Mouse (Mus musculus): ENCODE results near the gene Phldb3. TPM values are rescaled to one million over a fixed set of nuclear protein-coding genes. Genes with fewer than 3 reads are reported as not detected.
A peak's percentile ranks its signal among the peaks of the same experiment; 100 is the strongest.

The Phldb3 gene
- polyA plus RNA-seq, 1 experiment from 2014 or later = 0.15 TPM

DNA sequence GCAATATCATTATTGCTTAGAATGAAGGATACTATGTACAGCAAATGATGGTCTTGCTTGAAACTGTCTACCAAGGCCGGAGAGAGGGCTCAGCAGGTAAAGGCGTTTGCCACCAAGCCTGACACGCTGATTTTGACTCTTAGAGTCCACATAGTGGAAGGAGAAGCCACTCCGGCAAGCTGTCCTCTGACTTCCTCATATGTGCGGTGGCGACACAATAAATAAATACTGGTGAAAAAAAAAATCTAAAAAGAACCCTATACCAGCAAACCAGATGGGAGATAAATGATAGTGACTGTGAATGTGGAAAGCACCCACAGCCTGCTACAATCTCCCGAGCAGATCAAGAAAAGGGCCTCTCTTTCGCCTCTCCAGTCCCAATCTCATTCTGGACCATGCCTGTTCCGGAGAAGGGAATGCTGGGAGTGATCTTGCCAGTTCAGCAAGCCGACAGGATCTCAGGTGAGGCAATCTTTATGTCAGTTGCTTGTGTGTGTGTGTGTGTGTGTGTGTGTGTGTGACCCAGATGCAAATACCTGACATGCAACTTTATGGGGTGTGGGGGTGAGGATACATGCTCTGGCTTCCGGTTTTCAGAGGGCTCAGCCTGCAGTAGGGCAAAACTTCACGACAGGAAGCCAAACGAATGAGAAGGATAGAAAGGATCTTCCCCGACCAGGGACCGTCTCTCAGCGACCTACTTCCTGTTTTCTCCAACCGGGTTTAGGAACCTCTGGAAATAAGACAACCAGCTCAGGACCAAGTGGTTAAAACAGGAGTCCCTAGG, 50.7 kb downstream of the Phldb3 start:
- WGBS = 60% methylated on average over 17 of the region's 17 CpGs
- Histone ChIP-seq H3K4me2 (ENCODE audit: low read depth, low read length) (no peak overlapping the region), H3K9me3 (ENCODE audit: control insufficient read depth, low read length) (peaks cover 2% of the 10 kb centered on the region; the same call in 1 of the 2 replicates), H3K36me3 (ENCODE audit: control insufficient read depth, insufficient read depth, low read length) (no peaks in the 10 kb centered on the region), H3K27ac (ENCODE audit: low read length) (no peak overlapping the region), H3K9ac (ENCODE audit: low read length) (no peak overlapping the region), H3K27me3 (ENCODE audit: control insufficient read depth, insufficient read depth, low read depth, low read length) (no peaks in the 10 kb centered on the region), H3K4me3 (ENCODE audit: low read length) (no peak overlapping the region), H3K4me1 (replicated peaks; ENCODE audit: control insufficient read depth, insufficient read depth, low read length) (no peaks in the 10 kb centered on the region)
- no peak for ATAC-seq (ENCODE audit: low read depth)

DNA sequence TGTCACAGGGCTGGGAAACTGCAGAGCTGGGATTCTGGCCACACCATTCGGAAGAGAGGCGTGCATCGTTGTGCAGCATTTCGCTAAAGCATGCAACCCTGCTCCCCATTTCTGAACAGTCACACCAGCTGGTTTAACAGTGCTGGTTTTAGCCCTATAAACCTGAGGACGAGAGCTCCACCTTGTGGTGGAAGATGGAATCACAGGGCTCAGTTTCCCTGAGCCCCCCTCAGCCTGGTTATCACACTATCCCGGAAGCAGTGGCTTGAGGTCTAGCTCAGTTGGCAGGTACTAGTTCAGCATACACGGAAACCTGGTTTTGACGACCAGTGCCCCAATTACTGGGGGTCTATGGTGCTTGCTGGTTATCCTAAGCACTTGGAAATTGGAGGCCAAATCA, 52.0 kb downstream of the Phldb3 start:
- 9% methylated on average over 8 of the region's 8 CpGs for WGBS
- H3K4me1 ChIP-seq (replicated peaks; ENCODE audit: control insufficient read depth, insufficient read depth, low read length) = no peaks in the 10 kb centered on the region
- H3K9ac ChIP-seq (ENCODE audit: low read length) = no peak overlapping the region
- peak; percentile 68 for ATAC-seq (ENCODE audit: low read depth)
- no peak overlapping the region for H3K27ac ChIP-seq (ENCODE audit: low read length)
- peaks cover 2% of the 10 kb centered on the region; the same call in 1 of the 2 replicates for H3K9me3 ChIP-seq (ENCODE audit: control insufficient read depth, low read length)
- no peak overlapping the region for H3K4me3 ChIP-seq (ENCODE audit: low read length)
- H3K27me3 ChIP-seq (ENCODE audit: control insufficient read depth, insufficient read depth, low read depth, low read length) = no peaks in the 10 kb centered on the region
- no peaks in the 10 kb centered on the region for H3K36me3 ChIP-seq (ENCODE audit: control insufficient read depth, insufficient read depth, low read length)
- no peak overlapping the region for H3K4me2 ChIP-seq (ENCODE audit: low read depth, low read length)

DNA sequence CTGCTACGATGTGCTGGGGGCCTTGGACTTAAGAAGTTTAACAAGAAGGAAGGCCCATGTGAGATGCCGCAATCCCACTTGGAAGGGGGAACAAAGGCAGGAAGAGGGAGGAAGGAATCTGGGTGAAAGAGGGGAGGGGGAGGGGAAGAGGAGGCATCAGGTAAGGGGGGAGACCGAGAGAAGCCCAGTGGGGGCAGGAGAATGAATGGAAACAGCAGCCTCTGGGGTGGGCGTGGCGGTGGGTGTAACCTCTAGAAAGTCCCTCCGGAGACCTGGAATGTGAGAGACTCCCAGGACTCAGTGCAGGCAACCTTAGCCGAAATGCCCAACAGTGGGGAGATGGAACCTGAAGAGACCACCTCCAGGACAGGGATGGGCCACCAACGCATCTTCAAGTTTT, 53.7 kb downstream of the Phldb3 start:
- H3K4me1 ChIP-seq (replicated peaks; ENCODE audit: control insufficient read depth, insufficient read depth, low read length) = no peaks in the 10 kb centered on the region
- no peaks in the 10 kb centered on the region for H3K36me3 ChIP-seq (ENCODE audit: control insufficient read depth, insufficient read depth, low read length)
- H3K27ac ChIP-seq (ENCODE audit: low read length) = no peak overlapping the region
- no peak overlapping the region for H3K4me2 ChIP-seq (ENCODE audit: low read depth, low read length)
- no peaks in the 10 kb centered on the region for H3K27me3 ChIP-seq (ENCODE audit: control insufficient read depth, insufficient read depth, low read depth, low read length)
- H3K9me3 ChIP-seq (ENCODE audit: control insufficient read depth, low read length) = no peaks in the 10 kb centered on the region
- no peak overlapping the region for H3K9ac ChIP-seq (ENCODE audit: low read length)
- no peak overlapping the region for H3K4me3 ChIP-seq (ENCODE audit: low read length)
- WGBS = 37% methylated on average over 8 of the region's 8 CpGs
- ATAC-seq (ENCODE audit: low read depth) = no peak

DNA sequence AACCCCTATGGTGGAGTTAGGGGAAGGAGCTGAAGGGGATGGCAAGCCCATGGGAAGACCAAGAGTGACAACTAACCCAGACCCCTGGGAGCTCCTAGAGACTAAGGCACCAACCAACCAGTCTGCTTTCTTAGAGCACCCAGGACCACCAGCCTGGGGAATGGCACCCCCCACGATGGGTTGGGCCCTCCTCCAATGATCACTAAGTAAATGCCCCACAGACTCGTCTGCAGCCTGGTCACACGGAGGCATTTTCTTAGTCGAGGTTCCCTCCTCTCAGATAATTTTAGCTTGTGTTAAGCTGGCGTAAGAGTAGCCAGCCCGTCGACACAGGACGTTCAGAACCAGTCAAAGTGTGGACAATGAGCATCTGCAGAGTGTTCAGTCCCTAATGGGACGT, 54.4 kb downstream of the Phldb3 start:
- H3K4me1 ChIP-seq (replicated peaks; ENCODE audit: control insufficient read depth, insufficient read depth, low read length) = no peaks in the 10 kb centered on the region
- H3K27ac ChIP-seq (ENCODE audit: low read length) = no peak overlapping the region
- H3K9me3 ChIP-seq (ENCODE audit: control insufficient read depth, low read length) = no peaks in the 10 kb centered on the region
- H3K9ac ChIP-seq (ENCODE audit: low read length) = no peak overlapping the region
- H3K4me3 ChIP-seq (ENCODE audit: low read length) = no peak overlapping the region
- no peak for ATAC-seq (ENCODE audit: low read depth)
- no peaks in the 10 kb centered on the region for H3K36me3 ChIP-seq (ENCODE audit: control insufficient read depth, insufficient read depth, low read length)
- no peaks in the 10 kb centered on the region for H3K27me3 ChIP-seq (ENCODE audit: control insufficient read depth, insufficient read depth, low read depth, low read length)
- 67% methylated on average over 9 of the region's 9 CpGs for WGBS
- no peak overlapping the region for H3K4me2 ChIP-seq (ENCODE audit: low read depth, low read length)

DNA sequence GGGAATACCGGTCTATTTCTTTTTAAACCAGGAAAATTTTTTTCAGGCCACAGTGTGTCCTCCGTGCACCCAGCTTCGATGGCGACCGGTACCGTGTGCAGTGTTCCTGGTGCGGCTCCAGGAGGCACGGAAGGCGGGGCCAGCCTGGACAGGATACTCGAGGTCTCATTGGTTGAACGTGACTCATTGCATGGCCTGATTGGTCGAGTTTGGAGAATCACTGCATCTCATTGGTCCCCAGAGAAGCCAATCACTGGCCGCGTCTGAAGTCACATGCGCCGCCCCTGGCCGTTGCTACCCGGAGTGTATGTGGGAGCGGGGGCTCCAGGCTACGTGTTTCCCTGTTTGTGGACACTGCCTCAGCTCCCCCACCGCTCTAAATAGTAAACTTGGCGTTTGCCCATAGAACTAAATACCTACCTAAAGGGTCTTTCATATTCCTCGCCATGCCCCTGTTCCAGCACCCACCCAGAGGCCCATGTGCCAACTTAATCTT, 61.4 kb downstream of the Phldb3 start:
- Histone ChIP-seq H3K4me1 (replicated peaks; ENCODE audit: control insufficient read depth, insufficient read depth, low read length) (no peaks in the 10 kb centered on the region), H3K4me2 (ENCODE audit: low read depth, low read length) (no peak overlapping the region), H3K36me3 (ENCODE audit: control insufficient read depth, insufficient read depth, low read length) (no peaks in the 10 kb centered on the region), H3K27me3 (ENCODE audit: control insufficient read depth, insufficient read depth, low read depth, low read length) (no peaks in the 10 kb centered on the region), H3K27ac (ENCODE audit: low read length) (no peak overlapping the region), H3K9me3 (ENCODE audit: control insufficient read depth, low read length) (no peaks in the 10 kb centered on the region), H3K4me3 (ENCODE audit: low read length) (no peak overlapping the region), H3K9ac (ENCODE audit: low read length) (no peak overlapping the region)
- WGBS = 88% methylated on average over 23 of the region's 23 CpGs
- no peak for ATAC-seq (ENCODE audit: low read depth)

DNA sequence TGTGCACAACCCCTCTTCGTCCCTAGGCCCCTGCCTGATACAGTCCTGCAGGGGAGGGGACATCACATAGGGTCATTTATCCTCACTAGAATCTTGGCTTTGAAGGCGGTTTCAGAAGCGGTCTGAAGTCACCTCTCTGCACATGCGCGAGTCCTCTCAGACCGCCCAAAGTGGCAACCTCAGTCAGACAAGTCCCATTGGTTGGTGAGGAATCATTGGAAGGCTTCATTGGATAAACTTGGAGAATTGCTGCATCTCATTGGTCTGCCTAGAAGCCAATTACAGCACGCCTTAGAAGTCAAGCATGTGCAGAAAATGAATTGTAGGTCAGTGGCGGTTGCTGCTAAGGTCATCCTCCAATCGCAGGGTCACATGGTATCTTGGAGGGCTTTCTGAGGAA, 66.0 kb downstream of the Phldb3 start, which contains the start of gene Tex101:
Gene Tex101 (minus strand): TSS at position 101 of the 400 bp plus-strand sequence.
- Histone ChIP-seq H3K27me3 (ENCODE audit: control insufficient read depth, insufficient read depth, low read depth, low read length) (no peaks in the 10 kb centered on the region), H3K4me2 (ENCODE audit: low read depth, low read length) (no peak within 1 kb of the TSS), H3K9me3 (ENCODE audit: control insufficient read depth, low read length) (no peaks in the 10 kb centered on the region), H3K4me1 (replicated peaks; ENCODE audit: control insufficient read depth, insufficient read depth, low read length) (no peaks in the 10 kb centered on the region), H3K36me3 (ENCODE audit: control insufficient read depth, insufficient read depth, low read length) (no peaks in the 10 kb centered on the region), H3K27ac (ENCODE audit: low read length) (no peak within 1 kb of the TSS), H3K4me3 (ENCODE audit: low read length) (no peak within 1 kb of the TSS), H3K9ac (ENCODE audit: low read length) (no peak within 1 kb of the TSS)
- ATAC-seq (ENCODE audit: low read depth) = no peak
- WGBS = 79% methylated on average over 9 of the region's 9 CpGs

Other genes starting within 250 kb of the Phldb3 start
- gene Kcnn4, start 240.5 kb upstream of the Phldb3 start, polyA plus RNA-seq (2015; fragmentation: Nextera tagmentation; extraction: Ambion mirVana) = 3.2 and 5.7 TPM in 2 replicates
- gene Smg9, start 211.1 kb upstream of the Phldb3 start, polyA plus RNA-seq (2015; fragmentation: Nextera tagmentation; extraction: Ambion mirVana) = 22.7 and 24.6 TPM in 2 replicates
- gene Irgc1, start 158.5 kb upstream of the Phldb3 start, polyA plus RNA-seq (2015; fragmentation: Nextera tagmentation; extraction: Ambion mirVana) = not detected in 2 replicates
- 17.6 and 19.7 TPM in 2 replicates for gene Plaur, start 148.3 kb upstream of the Phldb3 start, polyA plus RNA-seq (2015; fragmentation: Nextera tagmentation; extraction: Ambion mirVana)
- 1.4 and 1.8 TPM in 2 replicates for gene Cadm4, start 128.7 kb upstream of the Phldb3 start, polyA plus RNA-seq (2015; fragmentation: Nextera tagmentation; extraction: Ambion mirVana)
- gene Zfp428, start 103.8 kb upstream of the Phldb3 start, polyA plus RNA-seq (2015; fragmentation: Nextera tagmentation; extraction: Ambion mirVana) = 30.4 and 31.8 TPM in 2 replicates
- 0.33 and 0.43 TPM in 2 replicates for gene AC161166.1, start 98.3 kb upstream of the Phldb3 start, polyA plus RNA-seq (2015; fragmentation: Nextera tagmentation; extraction: Ambion mirVana)
- 5.6 and 6.5 TPM in 2 replicates for gene Irgq, start 80.1 kb upstream of the Phldb3 start, polyA plus RNA-seq (2015; fragmentation: Nextera tagmentation; extraction: Ambion mirVana)
- 0.25 and 0.52 TPM in 2 replicates for gene Pinlyp, start 64.6 kb upstream of the Phldb3 start, polyA plus RNA-seq (2015; fragmentation: Nextera tagmentation; extraction: Ambion mirVana)
- 112 TPM in 2 replicates for gene Xrcc1, start 64.5 kb upstream of the Phldb3 start, polyA plus RNA-seq (2015; fragmentation: Nextera tagmentation; extraction: Ambion mirVana)
- gene Ethe1, start 23.2 kb upstream of the Phldb3 start, polyA plus RNA-seq (2015; fragmentation: Nextera tagmentation; extraction: Ambion mirVana) = 21.9 and 22.4 TPM in 2 replicates
- gene Zfp575, start 23.1 kb upstream of the Phldb3 start, polyA plus RNA-seq (2015; fragmentation: Nextera tagmentation; extraction: Ambion mirVana) = 2.2 and 2.3 TPM in 2 replicates
- 0.26 and 0.92 TPM in 2 replicates for gene Lypd3, start 25.8 kb downstream of the Phldb3 start, polyA plus RNA-seq (2015; fragmentation: Nextera tagmentation; extraction: Ambion mirVana)
- gene Tex101, start 65.9 kb downstream of the Phldb3 start, polyA plus RNA-seq (2015; fragmentation: Nextera tagmentation; extraction: Ambion mirVana) = not detected in 2 replicates
- gene BC049730, start 98.5 kb downstream of the Phldb3 start, polyA plus RNA-seq (2015; fragmentation: Nextera tagmentation; extraction: Ambion mirVana) = not detected in 2 replicates
- not detected in 2 replicates for gene Gm4763, start 116.1 kb downstream of the Phldb3 start, polyA plus RNA-seq (2015; fragmentation: Nextera tagmentation; extraction: Ambion mirVana)
- gene Cd177, start 149.5 kb downstream of the Phldb3 start, polyA plus RNA-seq (2015; fragmentation: Nextera tagmentation; extraction: Ambion mirVana) = 1.5 and 1.8 TPM in 2 replicates
- gene Ceacam10, start 166.4 kb downstream of the Phldb3 start, polyA plus RNA-seq (2015; fragmentation: Nextera tagmentation; extraction: Ambion mirVana) = not detected in 2 replicates

Measured in lung, embryonic 16.5 days (tissue).